Mouse (Mus musculus) liver, embryonic 12.5 days (tissue): ENCODE results near the gene 4931406P16Rik. TPM values are rescaled to one million over a fixed set of nuclear protein-coding genes. Genes with fewer than 3 reads are reported as not detected.

ENCODE experiments used
- ATAC-seq: fragments of 200-750 bp; cut with Nextera tagmentation; 2 replicates; pipeline ENCODE4 v1.8.0; 2017; ENCODE audit warnings: moderate number of reproducible peaks, mild to moderate bottlenecking, moderate library complexity
- H3K27ac ChIP-seq: fragments of 300-500 bp; sonication (generic); 2 replicates; pipeline ENCODE4 v1.5.1; 2016; ENCODE audit warnings: mild to moderate bottlenecking
- H3K27me3 ChIP-seq: fragments of 300-500 bp; sonication (generic); replicated peaks from 2 replicates; pipeline ENCODE4 v1.6.1; 2016; ENCODE audit warnings: mild to moderate bottlenecking, moderate library complexity
- H3K36me3 ChIP-seq: fragments of 300-500 bp; sonication (generic); 2 replicates; pipeline ENCODE4 v1.6.1; 2016; ENCODE audit warnings: mild to moderate bottlenecking, moderate library complexity
- H3K4me1 ChIP-seq: fragments of 300-500 bp; sonication (generic); 2 replicates; pipeline ENCODE4 v1.6.1; 2016
- H3K4me2 ChIP-seq: fragments of 300-500 bp; sonication (generic); 2 replicates; pipeline ENCODE4 v1.6.1; 2016; ENCODE audit warnings: mild to moderate bottlenecking, moderate library complexity
- H3K4me3 ChIP-seq: fragments of 300-500 bp; sonication (generic); 2 replicates; pipeline ENCODE4 v1.5.1; 2016; ENCODE audit warnings: mild to moderate bottlenecking, moderate library complexity
- H3K9ac ChIP-seq: fragments of 300-500 bp; sonication (generic); 2 replicates; pipeline ENCODE4 v1.6.1; 2016; ENCODE audit warnings: mild to moderate bottlenecking, moderate library complexity
- H3K9me3 ChIP-seq: fragments of 300-500 bp; sonication (generic); replicated peaks from 2 replicates; pipeline ENCODE4 v1.6.1; 2016; ENCODE audit warnings: mild to moderate bottlenecking, moderate library complexity
- WGBS: fragments of 180-500 bp; shearing (Covaris S2); methylation state at CpG from one replicate; pipeline ENCODE4 v1.1.7; 2016; ENCODE audit not compliant: insufficient replicate concordance; 5-methylcytosine and 5-hydroxymethylcytosine counted together
- polyA plus RNA-seq: library from polyadenylated mRNA; unstranded; fragments of >200 nt; fragmentation: Nextera tagmentation; extraction: Ambion mirVana; gene quantifications from 2 replicates; pipeline ENCODE4 v1.2.1, GENCODE M21; 2016

4931406P16Rik gene
- polyA plus RNA-seq, 1 experiment from 2014 or later, result 19.6 TPM

- Histone ChIP-seq H3K9ac (no peak overlapping the region), H3K27me3 (no peaks in the 10 kb centered on the region), H3K9me3 (no peaks in the 10 kb centered on the region), H3K4me1 (peaks cover 41% of the 10 kb centered on the region), H3K4me2 (no peak overlapping the region), H3K27ac (no peak overlapping the region), H3K36me3 (peaks cover 17% of the 10 kb centered on the region), H3K4me3 (no peak overlapping the region)
- no peak for ATAC-seq
- WGBS, result 85% methylated on average over 1 of the region's 1 CpGs
Observed at GRCm38 (mm10) chr7:34268463-34268862, 44.9 kb downstream of the 4931406P16Rik start.

- H3K4me2 ChIP-seq, result no peak overlapping the region
- H3K27me3 ChIP-seq, result no peaks in the 10 kb centered on the region
- no peak overlapping the region for H3K4me3 ChIP-seq
- ATAC-seq, result no peak
- H3K27ac ChIP-seq, result no peak overlapping the region
- no peaks in the 10 kb centered on the region for H3K9me3 ChIP-seq
- H3K9ac ChIP-seq, result no peak overlapping the region
- peaks cover 37% of the 10 kb centered on the region for H3K4me1 ChIP-seq
- peaks cover 36% of the 10 kb centered on the region for H3K36me3 ChIP-seq
Observed at GRCm38 (mm10) chr7:34266421-34266820, 46.9 kb downstream of the 4931406P16Rik start.

- no peaks in the 10 kb centered on the region for H3K9me3 ChIP-seq
- H3K27me3 ChIP-seq, result no peaks in the 10 kb centered on the region
- 0 out of 2 replicates have a peak, but pooled peaks have one; percentile 24 for ATAC-seq
- no peak overlapping the region for H3K27ac ChIP-seq
- H3K4me1 ChIP-seq, result peaks cover 37% of the 10 kb centered on the region
- 61% methylated on average over 5 of the region's 5 CpGs for WGBS
- peaks cover 41% of the 10 kb centered on the region for H3K36me3 ChIP-seq
- no peak overlapping the region for H3K4me2 ChIP-seq
- H3K4me3 ChIP-seq, result no peak overlapping the region
- H3K9ac ChIP-seq, result no peak overlapping the region
Observed at GRCm38 (mm10) chr7:34265876-34266346, 47.4 kb downstream of the 4931406P16Rik start.

GRCm38 (mm10) chr7:34263437-34263836 lies 49.9 kb downstream of the 4931406P16Rik start:
- no peaks in the 10 kb centered on the region for H3K9me3 ChIP-seq
- no peak overlapping the region for H3K9ac ChIP-seq
- H3K4me3 ChIP-seq, result no peak overlapping the region
- H3K27ac ChIP-seq, result no peak overlapping the region
- peaks cover 37% of the 10 kb centered on the region for H3K4me1 ChIP-seq
- H3K27me3 ChIP-seq, result no peaks in the 10 kb centered on the region
- H3K36me3 ChIP-seq, result peaks cover 63% of the 10 kb centered on the region
- H3K4me2 ChIP-seq, result no peak overlapping the region
- WGBS, result 90% methylated on average over 5 of the region's 5 CpGs
- ATAC-seq, result no peak

- Histone ChIP-seq H3K4me3 (no peak overlapping the region), H3K36me3 (peaks cover 94% of the 10 kb centered on the region), H3K27me3 (no peaks in the 10 kb centered on the region), H3K27ac (no peak overlapping the region), H3K4me2 (no peak overlapping the region), H3K9me3 (no peaks in the 10 kb centered on the region), H3K9ac (no peak overlapping the region), H3K4me1 (no peaks in the 10 kb centered on the region)
- 79% methylated on average over 1 of the region's 1 CpGs for WGBS
- no peak for ATAC-seq
Observed at GRCm38 (mm10) chr7:34258407-34258806, 54.9 kb downstream of the 4931406P16Rik start.

GRCm38 (mm10) chr7:34257279-34257678 lies 56.1 kb downstream of the 4931406P16Rik start:
- Histone ChIP-seq H3K4me2 (no peak overlapping the region), H3K4me3 (no peak overlapping the region), H3K27ac (no peak overlapping the region), H3K36me3 (peaks cover 93% of the 10 kb centered on the region), H3K9me3 (no peaks in the 10 kb centered on the region), H3K9ac (no peak overlapping the region), H3K4me1 (no peaks in the 10 kb centered on the region), H3K27me3 (no peaks in the 10 kb centered on the region)
- 64% methylated on average over 9 of the region's 9 CpGs for WGBS
- ATAC-seq, result no peak

- Histone ChIP-seq H3K27me3 (no peaks in the 10 kb centered on the region), H3K36me3 (peaks cover 92% of the 10 kb centered on the region), H3K4me1 (no peaks in the 10 kb centered on the region), H3K27ac (no peak overlapping the region), H3K4me2 (no peak overlapping the region), H3K9me3 (no peaks in the 10 kb centered on the region), H3K9ac (no peak overlapping the region), H3K4me3 (no peak overlapping the region)
- ATAC-seq, result no peak
- 71% methylated on average over 1 of the region's 1 CpGs for WGBS
Observed at GRCm38 (mm10) chr7:34255916-34256315, 57.4 kb downstream of the 4931406P16Rik start.

GRCm38 (mm10) chr7:34255137-34255536 lies 58.2 kb downstream of the 4931406P16Rik start:
- Histone ChIP-seq H3K4me2 (no peak overlapping the region), H3K36me3 (peaks cover 92% of the 10 kb centered on the region), H3K4me1 (no peaks in the 10 kb centered on the region), H3K4me3 (no peak overlapping the region), H3K9me3 (no peaks in the 10 kb centered on the region), H3K9ac (no peak overlapping the region), H3K27me3 (no peaks in the 10 kb centered on the region), H3K27ac (no peak overlapping the region)
- 53% methylated on average over 3 of the region's 3 CpGs for WGBS
- no peak for ATAC-seq

GRCm38 (mm10) chr7:34252030-34252429 lies 61.3 kb downstream of the 4931406P16Rik start:
- Histone ChIP-seq H3K27ac (no peak overlapping the region), H3K27me3 (no peaks in the 10 kb centered on the region), H3K4me3 (no peak overlapping the region), H3K4me2 (no peak overlapping the region), H3K9ac (no peak overlapping the region), H3K9me3 (no peaks in the 10 kb centered on the region), H3K4me1 (no peaks in the 10 kb centered on the region), H3K36me3 (peaks cover 90% of the 10 kb centered on the region)
- no peak for ATAC-seq
- WGBS, result 73% methylated on average over 2 of the region's 2 CpGs

- no peaks in the 10 kb centered on the region for H3K4me1 ChIP-seq
- H3K9ac ChIP-seq, result no peak within 1 kb of the TSS
- no peak for ATAC-seq
- peaks cover 91% of the 10 kb centered on the region for H3K36me3 ChIP-seq
- H3K4me3 ChIP-seq, result no peak within 1 kb of the TSS
- H3K27me3 ChIP-seq, result no peaks in the 10 kb centered on the region
- H3K9me3 ChIP-seq, result no peaks in the 10 kb centered on the region
- WGBS, result 89% methylated on average over 7 of the region's 7 CpGs
- H3K4me2 ChIP-seq, result no peak within 1 kb of the TSS
- no peak within 1 kb of the TSS for H3K27ac ChIP-seq
Observed at GRCm38 (mm10) chr7:34250738-34251137, 62.6 kb downstream of the 4931406P16Rik start, which contains the start of gene Gm6096. TSS of gene Gm6096 (plus strand) at chr7:34251038.

- no peaks in the 10 kb centered on the region for H3K9me3 ChIP-seq
- H3K36me3 ChIP-seq, result peaks cover 91% of the 10 kb centered on the region
- H3K4me2 ChIP-seq, result no peak overlapping the region
- 80% methylated on average over 3 of the region's 3 CpGs for WGBS
- no peak overlapping the region for H3K9ac ChIP-seq
- no peak for ATAC-seq
- H3K4me1 ChIP-seq, result no peaks in the 10 kb centered on the region
- H3K27me3 ChIP-seq, result no peaks in the 10 kb centered on the region
- no peak overlapping the region for H3K27ac ChIP-seq
- H3K4me3 ChIP-seq, result no peak overlapping the region
Observed at GRCm38 (mm10) chr7:34246870-34247499, 66.4 kb downstream of the 4931406P16Rik start.

- ATAC-seq, result no peak
- Histone ChIP-seq H3K27ac (no peak overlapping the region), H3K4me3 (no peak overlapping the region), H3K4me1 (no peaks in the 10 kb centered on the region), H3K9me3 (no peaks in the 10 kb centered on the region), H3K9ac (no peak overlapping the region), H3K27me3 (no peaks in the 10 kb centered on the region), H3K4me2 (no peak overlapping the region), H3K36me3 (peaks cover 90% of the 10 kb centered on the region)
- 92% methylated on average over 11 of the region's 11 CpGs for WGBS
Observed at GRCm38 (mm10) chr7:34242176-34242575, 71.2 kb downstream of the 4931406P16Rik start.

- Histone ChIP-seq H3K4me1 (peaks cover 17% of the 10 kb centered on the region), H3K4me3 (no peak overlapping the region), H3K36me3 (peaks cover 69% of the 10 kb centered on the region), H3K27ac (no peak overlapping the region), H3K9ac (no peak overlapping the region), H3K4me2 (no peak overlapping the region), H3K9me3 (no peaks in the 10 kb centered on the region), H3K27me3 (no peaks in the 10 kb centered on the region)
- whole genome bisulfite sequencing, result 86% methylated on average over 5 of the region's 5 CpGs
- ATAC-seq, result no peak
Observed at GRCm38 (mm10) chr7:34238086-34238485, 75.3 kb downstream of the 4931406P16Rik start.
